Mouse (Mus musculus): ENCODE data around the gene Tmem189. TPM values are rescaled to one million over a fixed set of nuclear protein-coding genes. Genes with fewer than 3 reads are reported as not detected.

Tmem189 gene
- total and polyA plus RNA-seq, 2 experiments from 2014 or later = 39.3 to 76.8 TPM

DNA sequence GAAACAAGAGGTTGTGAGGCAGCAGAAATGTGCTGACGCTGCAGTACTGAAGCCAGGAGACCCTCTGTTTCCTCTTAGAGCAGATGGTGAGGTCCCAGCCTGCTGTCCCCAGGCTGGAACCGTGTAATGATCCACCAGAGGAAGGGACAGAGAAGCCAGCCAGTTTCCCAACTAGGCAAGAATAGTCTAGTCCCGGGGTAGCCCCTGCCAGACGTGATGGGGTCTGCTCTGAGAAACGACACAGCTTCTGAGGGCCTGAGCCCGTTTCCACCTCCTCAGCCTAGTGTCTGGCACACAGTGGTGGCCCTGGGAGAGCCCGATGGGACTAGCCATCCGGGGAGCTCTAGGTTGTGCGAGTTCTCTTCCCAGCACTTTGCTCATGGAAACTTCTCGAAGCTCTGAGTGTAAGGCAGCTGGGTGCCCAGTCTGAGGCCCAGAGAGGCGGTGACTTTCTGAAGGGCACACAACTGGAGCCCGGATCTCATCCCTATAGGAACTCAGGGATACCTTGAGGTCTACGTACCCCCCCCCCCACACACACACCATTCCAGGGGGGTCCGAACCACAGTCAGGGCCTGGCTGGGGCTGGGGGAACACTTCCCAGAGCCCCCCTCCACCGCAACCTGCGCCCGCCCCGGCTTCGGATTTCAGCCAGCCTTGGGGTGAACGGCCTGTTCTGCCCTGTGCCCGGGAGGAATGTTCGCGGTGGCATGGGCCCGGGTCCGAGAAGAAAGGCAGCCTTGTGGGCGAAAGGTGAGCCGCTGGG, 92.7 kb downstream of the Tmem189 start:
- ATAC-seq (ENCODE audit: insufficient read depth, low read depth) (no peak), DNase-seq (ENCODE audit: low spot score) (no peak)
- 48% methylated on average over 27 of the region's 27 CpGs for WGBS

DNA sequence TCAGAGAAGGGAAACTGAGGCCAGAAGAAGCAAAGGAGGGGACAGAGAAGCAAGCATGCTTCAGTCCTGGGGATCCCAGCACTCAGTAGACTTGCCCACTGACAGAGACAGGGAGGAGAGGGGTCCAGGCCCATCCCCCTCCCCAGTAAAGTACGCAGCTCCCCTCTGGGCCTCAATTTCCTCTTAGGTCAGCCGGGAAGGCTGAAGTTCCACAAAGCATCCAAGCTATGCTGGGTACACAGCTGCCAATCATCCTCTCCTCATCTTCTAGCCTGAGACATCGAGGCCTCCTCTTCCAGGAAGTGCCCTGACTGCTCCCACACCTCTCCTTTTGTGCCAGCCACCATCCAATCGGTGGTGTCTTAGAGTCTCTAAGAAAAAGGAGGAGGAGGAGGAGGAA, 93.4 kb downstream of the Tmem189 start:
- no peak for DNase-seq (ENCODE audit: low spot score)
- ATAC-seq (ENCODE audit: insufficient read depth, low read depth) = no peak
- Histone ChIP-seq H3K36me3 (replicated peaks; ENCODE audit: control insufficient read depth, insufficient read depth, low read length) (no peaks in the 10 kb centered on the region), H3K27ac (ENCODE audit: low read depth) (peak overlapping the region; percentile 77), H3K4me1 (ENCODE audit: control insufficient read depth, insufficient read depth) (peaks cover 13% of the 10 kb centered on the region), H3K4me3 (ENCODE audit: low read depth, low read length) (no peak overlapping the region), H3K9ac (replicated peaks; ENCODE audit: low read depth, low read length) (0 out of 2 replicates have a peak overlapping the region, but pooled peaks have one; percentile 28), H3K27me3 (ENCODE audit: control insufficient read depth, insufficient read depth, low read length) (no peaks in the 10 kb centered on the region), H3K9me3 (replicated peaks; ENCODE audit: control insufficient read depth, low read length) (no peaks in the 10 kb centered on the region), H3K4me2 (ENCODE audit: low read depth, low read length) (no peak overlapping the region)
- TF ChIP-seq EP300 (IDR thresholded peaks at IDR 0.05; ENCODE audit: low read depth) (no peak), CTCF (IDR thresholded peaks at IDR 0.05; ENCODE audit: low read depth) (no peak)
- WGBS = 54% methylated on average over 4 of the region's 4 CpGs

More for the DNA sequence above, 92.7 kb downstream of the Tmem189 start:
- TF ChIP-seq CTCF (IDR thresholded peaks at IDR 0.05; ENCODE audit: low read depth) = no peak
- TF ChIP-seq EP300 (IDR thresholded peaks at IDR 0.05; ENCODE audit: low read depth) = no peak
- H3K4me1 ChIP-seq (ENCODE audit: control insufficient read depth, insufficient read depth) = peaks cover 13% of the 10 kb centered on the region
- H3K4me2 ChIP-seq (ENCODE audit: low read depth, low read length) = peak overlapping the region; percentile 46
- no peaks in the 10 kb centered on the region for H3K36me3 ChIP-seq (replicated peaks; ENCODE audit: control insufficient read depth, insufficient read depth, low read length)
- peak overlapping the region; percentile 12; the same call in 1 of the 2 replicates for H3K4me3 ChIP-seq (ENCODE audit: low read depth, low read length)
- H3K9ac ChIP-seq (replicated peaks; ENCODE audit: low read depth, low read length) = peak overlapping the region; percentile 40
- no peaks in the 10 kb centered on the region for H3K9me3 ChIP-seq (replicated peaks; ENCODE audit: control insufficient read depth, low read length)
- peak overlapping the region; percentile 49 for H3K27ac ChIP-seq (ENCODE audit: low read depth)
- no peaks in the 10 kb centered on the region for H3K27me3 ChIP-seq (ENCODE audit: control insufficient read depth, insufficient read depth, low read length)

GRCm38 (mm10) chr2:167595761-167596171, 93.9 kb downstream of the Tmem189 start:
- Histone ChIP-seq H3K27me3 (ENCODE audit: control insufficient read depth, insufficient read depth, low read length) (no peaks in the 10 kb centered on the region), H3K4me3 (ENCODE audit: low read depth, low read length) (no peak overlapping the region)

GRCm38 (mm10) chr2:167594444-167594934, 95.1 kb downstream of the Tmem189 start:
- Histone ChIP-seq H3K4me1 (ENCODE audit: control insufficient read depth, insufficient read depth) (peaks cover 13% of the 10 kb centered on the region), H3K9me3 (replicated peaks; ENCODE audit: control insufficient read depth, low read length) (no peaks in the 10 kb centered on the region), H3K27ac (ENCODE audit: low read depth) (peak overlapping the region; percentile 77), H3K27me3 (ENCODE audit: control insufficient read depth, insufficient read depth, low read length) (no peaks in the 10 kb centered on the region), H3K4me3 (ENCODE audit: low read depth, low read length) (no peak overlapping the region), H3K9ac (replicated peaks; ENCODE audit: low read depth, low read length) (no peak overlapping the region), H3K4me2 (ENCODE audit: low read depth, low read length) (0 out of 2 replicates have a peak overlapping the region, but pooled peaks have one; percentile 11), H3K36me3 (replicated peaks; ENCODE audit: control insufficient read depth, insufficient read depth, low read length) (no peaks in the 10 kb centered on the region)
- DNase-seq (ENCODE audit: low spot score) = peak; percentile 93
- 18% methylated on average over 10 of the region's 10 CpGs for WGBS
- peak; percentile 84 for ATAC-seq (ENCODE audit: insufficient read depth, low read depth)
- TF ChIP-seq CTCF (IDR thresholded peaks at IDR 0.05; ENCODE audit: low read depth) (peak; percentile 25), EP300 (IDR thresholded peaks at IDR 0.05; ENCODE audit: low read depth) (peak; percentile 81)

More at GRCm38 (mm10) chr2:167595761-167596171, 93.9 kb downstream of the Tmem189 start:
- Histone ChIP-seq H3K36me3 (replicated peaks; ENCODE audit: control insufficient read depth, insufficient read depth, low read length) (no peaks in the 10 kb centered on the region), H3K4me2 (ENCODE audit: low read depth, low read length) (no peak overlapping the region), H3K9ac (replicated peaks; ENCODE audit: low read depth, low read length) (0 out of 2 replicates have a peak overlapping the region, but pooled peaks have one; percentile 28), H3K27ac (ENCODE audit: low read depth) (peak overlapping the region; percentile 77), H3K9me3 (replicated peaks; ENCODE audit: control insufficient read depth, low read length) (no peaks in the 10 kb centered on the region), H3K4me1 (ENCODE audit: control insufficient read depth, insufficient read depth) (peaks cover 13% of the 10 kb centered on the region)
- 52% methylated on average over 14 of the region's 14 CpGs for WGBS
- no peak for DNase-seq (ENCODE audit: low spot score)
- no peak for ATAC-seq (ENCODE audit: insufficient read depth, low read depth)
- TF ChIP-seq CTCF (IDR thresholded peaks at IDR 0.05; ENCODE audit: low read depth) (no peak), EP300 (IDR thresholded peaks at IDR 0.05; ENCODE audit: low read depth) (no peak)

DNA sequence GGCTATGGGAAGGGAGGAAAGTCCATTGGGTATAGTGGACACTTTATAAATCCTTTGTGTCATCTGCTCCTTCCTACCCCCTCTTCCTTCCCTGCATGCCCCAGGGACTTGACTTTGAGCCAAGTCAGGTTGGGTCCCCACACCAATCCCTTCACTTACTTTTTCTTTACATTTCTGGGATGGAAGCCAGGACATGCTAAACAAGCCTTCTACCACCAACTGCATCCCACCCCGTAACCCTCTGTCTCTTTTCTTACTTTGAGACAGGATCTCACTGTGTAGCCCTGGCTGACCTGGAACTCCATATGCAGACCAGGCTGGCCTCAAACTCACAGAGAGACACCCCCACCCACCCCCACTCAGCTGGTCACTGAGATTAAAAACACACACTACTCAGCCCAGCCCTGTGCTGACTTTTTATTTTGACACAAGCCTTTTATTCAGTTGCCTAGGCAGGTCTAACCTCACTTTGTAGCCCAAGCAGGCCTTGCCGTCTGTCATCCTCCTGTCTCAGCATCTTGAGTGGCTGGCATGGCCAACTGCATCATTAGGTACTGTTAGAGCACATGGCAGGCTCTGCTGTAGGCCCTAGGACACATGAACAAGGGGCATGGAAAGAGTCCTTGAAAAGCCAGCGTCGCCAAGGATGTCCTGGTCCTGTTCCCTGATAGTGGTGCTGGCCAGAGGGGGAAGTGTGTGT, 95.9 kb downstream of the Tmem189 start:
- H3K9ac ChIP-seq (replicated peaks; ENCODE audit: low read depth, low read length) = no peak overlapping the region
- no peak for TF ChIP-seq CTCF (IDR thresholded peaks at IDR 0.05; ENCODE audit: low read depth)
- no peak for TF ChIP-seq EP300 (IDR thresholded peaks at IDR 0.05; ENCODE audit: low read depth)
- H3K4me2 ChIP-seq (ENCODE audit: low read depth, low read length) = no peak overlapping the region
- peak overlapping the region; percentile 77 for H3K27ac ChIP-seq (ENCODE audit: low read depth)
- 65% methylated on average over 4 of the region's 4 CpGs for WGBS
- H3K27me3 ChIP-seq (ENCODE audit: control insufficient read depth, insufficient read depth, low read length) = no peaks in the 10 kb centered on the region
- ATAC-seq (ENCODE audit: insufficient read depth, low read depth) = no peak
- H3K4me3 ChIP-seq (ENCODE audit: low read depth, low read length) = no peak overlapping the region
- peaks cover 13% of the 10 kb centered on the region for H3K4me1 ChIP-seq (ENCODE audit: control insufficient read depth, insufficient read depth)
- no peak for DNase-seq (ENCODE audit: low spot score)
- H3K36me3 ChIP-seq (replicated peaks; ENCODE audit: control insufficient read depth, insufficient read depth, low read length) = no peaks in the 10 kb centered on the region
- H3K9me3 ChIP-seq (replicated peaks; ENCODE audit: control insufficient read depth, low read length) = no peaks in the 10 kb centered on the region

Small RNA genes lying within 50 kb of the gene (microRNA-seq; reads per million reads assigned to microRNA genes)
- not detected for gene Gm22355

Other genes with a start within 250 kb of the Tmem189 start
- gene Rnf114, start 197.2 kb downstream of the Tmem189 start, total RNA-seq (2014; rRNA removed; ENCODE audit: low replicate concordance) = 90.0 and 102 TPM in 2 replicates
- gene Rnf114, start 197.2 kb downstream of the Tmem189 start, polyA plus RNA-seq (2015; fragmentation: Nextera tagmentation; extraction: Ambion mirVana) = 63.6 and 73.9 TPM in 2 replicates
- gene Spata2, start 196.9 kb downstream of the Tmem189 start, total RNA-seq (2014; rRNA removed; ENCODE audit: low replicate concordance) = 17.2 and 17.6 TPM in 2 replicates
- gene Spata2, start 196.9 kb downstream of the Tmem189 start, polyA plus RNA-seq (2015; fragmentation: Nextera tagmentation; extraction: Ambion mirVana) = 9.1 and 12.2 TPM in 2 replicates
- gene Snai1, start 151.6 kb downstream of the Tmem189 start, total RNA-seq (2014; rRNA removed; ENCODE audit: low replicate concordance) = 1.5 TPM in 1 of 2 replicates, not detected in the other
- gene Snai1, start 151.6 kb downstream of the Tmem189 start, polyA plus RNA-seq (2015; fragmentation: Nextera tagmentation; extraction: Ambion mirVana) = 6.0 and 7.0 TPM in 2 replicates
- gene Ube2v1, start 57.7 kb downstream of the Tmem189 start, total RNA-seq (2014; rRNA removed; ENCODE audit: low replicate concordance) = 74.5 and 94.6 TPM in 2 replicates
- 150 and 152 TPM in 2 replicates for gene Ube2v1, start 57.7 kb downstream of the Tmem189 start, polyA plus RNA-seq (2015; fragmentation: Nextera tagmentation; extraction: Ambion mirVana)
- 5.8 and 25.5 TPM in 2 replicates for gene Gm20431, start 28.3 kb downstream of the Tmem189 start, total RNA-seq (2014; rRNA removed; ENCODE audit: low replicate concordance)
- gene Gm20431, start 28.3 kb downstream of the Tmem189 start, polyA plus RNA-seq (2015; fragmentation: Nextera tagmentation; extraction: Ambion mirVana) = 2.7 and 5.1 TPM in 2 replicates
- 43.5 and 50.8 TPM in 2 replicates for gene Cebpb, start 907 bp downstream of the Tmem189 start, total RNA-seq (2014; rRNA removed; ENCODE audit: low replicate concordance)
- 4.9 and 5.8 TPM in 2 replicates for gene Cebpb, start 907 bp downstream of the Tmem189 start, polyA plus RNA-seq (2015; fragmentation: Nextera tagmentation; extraction: Ambion mirVana)
- gene Ptpn1, start 242.2 kb upstream of the Tmem189 start, total RNA-seq (2014; rRNA removed; ENCODE audit: low replicate concordance) = 22.0 and 28.8 TPM in 2 replicates
- gene Ptpn1, start 242.2 kb upstream of the Tmem189 start, polyA plus RNA-seq (2015; fragmentation: Nextera tagmentation; extraction: Ambion mirVana) = 36.5 and 37.9 TPM in 2 replicates

All from heart, postnatal 0 days (tissue).